Mouse (Mus musculus) spleen, embryonic (tissue): ENCODE data around the gene Mprip.
"Not testable (repeated sequence)": the region's sequence is repeated elsewhere in the genome, so short reads cannot be mapped to it uniquely, and the experiment has no call there.

Experiments used
- CTCF ChIA-PET: fragments of 350-600 bp; sonication (Branson Sonifier 250); formaldehyde crosslinking; loops from one replicate; lab custom pipeline; 2022; lab: Charles Lee

Gene Mprip

DNA sequence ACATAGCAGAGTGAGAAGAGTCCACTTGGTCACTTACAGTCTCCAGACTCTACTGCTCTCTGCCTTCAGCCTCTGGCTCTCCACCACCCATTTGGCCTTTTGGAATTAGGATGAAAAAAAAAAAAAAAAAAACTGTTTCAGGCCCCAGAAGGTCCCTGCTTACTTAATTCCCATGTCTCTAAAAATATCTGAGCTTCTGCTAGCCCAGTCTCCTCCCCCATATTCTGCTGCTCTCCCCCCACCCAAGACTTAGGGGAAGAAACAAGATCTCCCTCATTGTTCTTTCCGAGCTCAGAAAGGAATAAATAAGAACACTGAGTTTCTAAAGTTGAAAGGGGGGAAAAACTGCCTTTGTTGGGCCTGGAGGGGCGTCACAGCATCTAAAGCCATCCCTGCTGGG is 46.4 kb downstream of the Mprip start:
- CTCF ChIA-PET: interaction anchor here (0.8 kb wide), 1 partner anchor 79 kb away, joined by 3 read pairs; no protein-coding TSS in a partner anchor

- CTCF ChIA-PET: interaction anchor here (0.8 kb wide), 1 partner anchor 80 kb away, joined by 3 read pairs; no protein-coding TSS in a partner anchor
Measured at GRCm38 (mm10) chr11:59707931-59708611, 47.0 kb downstream of the Mprip start.

- CTCF ChIA-PET: no interaction called here
Measured at GRCm38 (mm10) chr11:59715424-59715840, 54.3 kb downstream of the Mprip start.

DNA sequence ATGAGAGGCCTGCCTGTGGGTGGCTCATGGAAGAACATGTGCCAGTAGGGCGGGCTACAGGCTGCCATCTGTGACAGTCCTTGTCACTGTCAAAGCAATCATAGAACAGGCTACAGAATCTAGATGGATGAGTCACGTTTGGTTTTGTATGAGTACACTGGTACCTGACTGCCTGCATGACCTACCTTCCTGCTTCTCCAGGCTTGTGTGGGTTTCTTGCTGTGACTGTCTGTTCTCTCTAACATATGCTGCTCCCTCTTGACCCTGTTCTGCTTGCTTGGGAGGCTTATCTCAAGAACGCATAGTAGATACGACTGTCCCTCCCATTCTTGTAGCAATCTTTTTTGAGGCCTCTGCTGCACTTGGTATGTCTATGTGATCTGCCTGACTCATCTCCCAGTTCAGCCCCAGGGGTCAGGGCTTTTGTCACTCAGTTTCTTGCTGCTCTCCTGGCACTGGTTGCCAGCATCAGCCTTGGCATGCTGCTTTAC is 56.7 kb downstream of the Mprip start:
- CTCF ChIA-PET: no interaction called here

- CTCF ChIA-PET: no interaction called here
Measured at GRCm38 (mm10) chr11:59719185-59719584, 58.1 kb downstream of the Mprip start.

GRCm38 (mm10) chr11:59721385-59721784 is 60.3 kb downstream of the Mprip start:
- CTCF ChIA-PET: no interaction called here

DNA sequence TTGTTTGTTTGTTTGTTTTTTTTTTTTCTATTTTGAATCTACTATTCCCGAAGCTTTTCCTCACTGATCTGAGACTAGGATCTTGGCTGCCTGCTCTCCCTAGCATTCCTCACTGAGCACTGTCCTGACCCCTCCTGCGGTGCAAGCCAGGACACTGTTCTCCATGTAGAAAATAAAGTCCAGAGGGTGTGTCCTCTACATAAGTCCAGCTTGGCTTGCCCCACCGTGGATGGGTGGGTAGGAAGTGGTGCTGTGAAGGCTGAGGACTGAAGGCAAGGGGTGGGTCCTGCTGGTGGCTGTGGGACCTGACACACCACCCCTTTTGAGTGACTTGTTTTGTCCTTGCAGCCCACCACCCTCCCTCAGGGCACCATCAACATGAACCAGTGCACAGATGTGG is 66.1 kb downstream of the Mprip start:
- CTCF ChIA-PET: no interaction called here

DNA sequence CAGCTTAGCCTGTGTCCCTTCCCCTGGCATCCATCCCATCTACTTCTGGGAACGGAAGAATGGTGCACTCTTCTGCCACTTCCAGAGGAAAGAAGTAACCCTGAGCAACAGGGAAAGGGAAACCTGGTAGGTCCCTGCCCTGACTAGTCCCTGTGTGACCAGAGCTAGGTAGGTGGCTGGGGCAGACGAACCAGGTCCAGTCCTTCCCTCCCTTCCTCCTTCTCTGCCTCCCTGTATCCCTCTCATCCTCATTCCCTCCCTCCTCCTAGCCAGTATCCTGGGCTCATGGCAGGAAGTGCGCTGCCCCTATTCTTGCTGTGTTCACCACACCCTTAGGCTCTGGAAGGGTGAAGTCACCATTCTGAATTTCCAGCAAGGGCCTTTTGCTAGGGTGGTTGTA is 70.7 kb downstream of the Mprip start:
- CTCF ChIA-PET: no interaction called here

- CTCF ChIA-PET: no interaction called here
Measured at GRCm38 (mm10) chr11:59732407-59733066, 71.4 kb downstream of the Mprip start.

DNA sequence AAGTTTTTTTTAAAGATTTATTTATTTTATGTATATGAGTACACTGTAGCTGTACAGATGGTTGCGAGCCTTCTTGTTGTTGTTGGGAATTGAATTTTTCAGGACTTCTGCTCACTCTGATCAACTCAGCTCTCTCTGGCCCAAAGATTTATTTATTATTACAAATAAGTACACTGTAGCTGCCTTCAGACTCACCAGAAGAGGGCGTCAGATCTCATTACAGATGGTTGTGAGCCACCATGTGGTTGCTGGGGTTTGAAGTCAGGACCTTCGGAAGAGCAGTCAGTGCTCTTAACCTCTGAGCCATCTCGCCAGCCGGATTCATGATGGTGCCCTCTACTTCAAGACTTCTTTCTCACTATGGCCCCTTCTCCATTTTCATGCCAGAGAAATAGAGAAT is 72.5 kb downstream of the Mprip start:
- CTCF ChIA-PET: interaction anchor here (0.7 kb wide), 1 partner anchor 92 kb away, joined by 3 read pairs; no protein-coding TSS in a partner anchor

DNA sequence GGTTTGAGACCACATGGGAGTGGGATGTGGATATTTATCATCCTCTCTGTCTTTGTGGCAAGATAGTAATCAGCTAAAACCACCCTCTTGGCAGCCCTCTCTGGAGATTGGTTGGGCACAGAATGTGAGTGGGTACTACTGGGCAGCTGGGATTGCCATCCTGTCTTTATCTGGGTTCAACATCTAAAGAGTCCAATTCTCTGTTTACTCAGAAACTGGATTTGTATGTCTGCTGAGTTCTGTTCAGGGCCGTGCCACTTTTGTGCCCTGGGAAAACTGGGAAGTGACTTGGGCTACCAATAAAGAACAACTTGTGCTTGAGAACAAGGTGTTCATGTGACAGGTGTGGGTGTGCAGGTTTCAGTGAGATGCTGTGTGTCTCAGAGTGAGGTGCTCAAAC is 73.2 kb downstream of the Mprip start:
- CTCF ChIA-PET: no interaction called here

GRCm38 (mm10) chr11:59735938-59736337 is 74.8 kb downstream of the Mprip start:
- CTCF ChIA-PET: not testable (repeated sequence)

DNA sequence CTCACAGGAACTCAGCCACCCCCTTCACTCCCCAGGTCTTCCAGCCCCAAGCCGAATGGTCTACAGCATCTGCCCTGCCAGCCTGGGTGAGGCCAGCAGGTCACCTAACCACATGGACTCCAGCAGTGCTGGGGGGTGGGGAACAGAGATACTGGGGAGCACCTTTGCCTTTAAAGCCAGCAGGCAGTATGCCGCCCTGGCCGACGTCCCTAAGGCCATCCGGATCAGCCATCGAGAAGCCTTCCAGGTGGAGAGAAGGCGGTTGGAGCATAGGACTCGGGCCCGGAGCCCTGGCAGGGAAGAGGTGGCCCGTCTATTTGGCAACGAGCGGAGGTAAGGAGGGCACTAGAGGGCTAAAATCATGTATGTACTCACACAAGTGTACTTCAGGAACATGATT is 76.1 kb downstream of the Mprip start:
- CTCF ChIA-PET: no interaction called here

GRCm38 (mm10) chr11:59739996-59740395 is 78.9 kb downstream of the Mprip start:
- CTCF ChIA-PET: no interaction called here

DNA sequence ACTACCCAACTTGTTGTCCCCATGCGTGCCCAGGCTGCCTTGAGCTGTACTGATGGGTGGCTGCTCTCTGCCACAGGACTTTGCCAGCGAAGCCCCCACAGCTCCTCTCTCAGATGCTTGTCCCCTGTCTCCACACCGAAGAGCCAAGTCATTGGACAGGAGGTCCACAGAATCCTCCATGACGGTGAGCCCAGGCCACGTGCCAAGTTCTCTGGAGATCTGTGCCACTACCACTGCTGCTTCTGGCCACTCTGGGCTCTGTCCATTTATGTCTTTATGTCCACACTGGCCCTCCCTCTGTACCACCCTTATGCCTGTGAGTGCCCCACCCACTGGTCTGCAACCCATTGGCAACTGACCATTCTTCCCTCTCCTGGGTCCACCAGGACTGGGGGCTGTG is 80.8 kb downstream of the Mprip start:
- CTCF ChIA-PET: no interaction called here

GRCm38 (mm10) chr11:59743307-59743706 is 82.2 kb downstream of the Mprip start:
- CTCF ChIA-PET: interaction anchor here (0.6 kb wide), 1 partner anchor 438 kb away, joined by 3 read pairs; no protein-coding TSS in a partner anchor

DNA sequence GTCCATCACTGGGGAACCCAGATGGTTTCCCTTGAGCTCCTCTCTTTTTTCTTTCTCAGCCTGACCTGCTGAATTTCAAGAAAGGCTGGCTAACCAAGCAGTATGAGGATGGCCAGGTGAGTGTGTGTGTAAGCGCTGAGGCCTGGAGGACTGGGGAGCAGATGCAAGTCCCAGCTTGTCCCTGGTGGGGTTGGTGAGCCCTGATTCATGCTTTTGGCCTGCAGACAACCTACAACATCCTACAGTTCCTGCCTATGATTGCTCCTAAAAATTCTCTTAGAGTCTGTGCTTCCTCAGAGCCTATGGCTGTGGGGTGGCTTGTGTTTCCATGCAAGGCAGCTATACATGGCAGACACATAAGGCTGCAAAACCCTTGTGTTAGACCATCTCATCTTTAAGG is 82.6 kb downstream of the Mprip start:
- CTCF ChIA-PET: interaction anchor here (0.6 kb wide), 1 partner anchor 437 kb away, joined by 3 read pairs; no protein-coding TSS in a partner anchor

DNA sequence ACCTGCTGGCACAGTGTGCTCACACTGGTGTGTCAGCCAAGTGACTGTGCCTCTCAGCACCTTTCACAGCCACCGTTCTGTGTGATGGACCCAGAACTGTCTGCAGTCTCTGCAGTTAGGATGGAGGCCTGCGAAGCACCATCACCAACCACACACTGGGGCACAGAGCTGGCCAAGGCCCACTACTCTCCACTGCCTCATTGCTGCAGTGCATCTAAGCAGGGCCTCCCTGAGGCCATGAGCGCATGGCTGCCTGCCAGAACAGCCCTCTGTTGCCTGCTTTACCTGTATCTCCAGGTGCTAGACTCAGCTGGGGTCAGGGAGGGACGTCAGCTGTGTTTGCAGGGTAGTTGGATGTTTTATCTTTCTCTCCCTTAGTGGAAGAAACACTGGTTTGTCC is 83.3 kb downstream of the Mprip start:
- CTCF ChIA-PET: no interaction called here

DNA sequence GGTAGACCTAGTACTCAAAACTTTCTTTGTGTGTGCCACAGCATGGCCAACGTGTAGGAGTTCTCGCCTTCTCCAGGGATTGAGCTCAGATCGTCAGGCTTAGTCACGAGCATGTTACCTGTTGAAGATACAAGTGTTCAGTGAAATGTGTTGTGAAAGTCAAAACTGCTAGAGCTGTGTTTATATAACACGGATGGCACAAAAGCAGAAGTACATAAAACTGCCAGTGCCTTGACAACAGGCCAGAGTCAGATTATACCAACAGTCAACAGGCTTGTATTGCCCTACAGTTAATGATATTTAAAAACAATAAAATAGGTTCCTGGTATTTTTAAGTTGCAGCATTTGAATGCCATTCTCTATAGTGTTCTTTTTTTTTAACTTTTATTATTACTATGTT is 84.7 kb downstream of the Mprip start:
- CTCF ChIA-PET: no interaction called here

- CTCF ChIA-PET: no interaction called here
Measured at GRCm38 (mm10) chr11:59746614-59747013, 85.5 kb downstream of the Mprip start.

DNA sequence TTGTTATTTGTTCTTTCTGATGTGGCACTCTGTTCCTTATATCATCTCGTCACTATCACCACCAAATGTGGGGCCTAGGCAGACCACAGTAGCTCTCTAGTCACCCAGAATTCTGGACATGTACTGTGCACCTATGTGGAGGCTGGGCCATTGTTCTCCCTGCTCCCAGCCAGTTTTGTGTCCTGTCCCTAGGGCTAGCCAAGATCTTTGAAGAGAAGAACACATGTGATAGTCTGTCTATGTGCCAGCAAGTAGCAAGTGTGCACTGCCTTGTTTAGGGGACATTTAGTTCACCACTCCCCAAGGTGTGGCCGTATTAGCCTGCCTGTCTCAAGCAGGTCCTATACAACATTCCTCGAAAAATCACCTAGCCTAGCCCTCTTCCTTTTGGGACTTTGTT is 87.9 kb downstream of the Mprip start:
- CTCF ChIA-PET: no interaction called here

- CTCF ChIA-PET: no interaction called here
Measured at GRCm38 (mm10) chr11:59754504-59754903, 93.4 kb downstream of the Mprip start.

- CTCF ChIA-PET: no interaction called here
Measured at GRCm38 (mm10) chr11:59756351-59756750, 95.2 kb downstream of the Mprip start.
